Mouse (Mus musculus) MEL (cell line): ENCODE data around the gene Bdkrb2. TPM values are rescaled to one million over a fixed set of nuclear protein-coding genes. Genes with fewer than 3 reads are reported as not detected.

Experiments
- DNase-seq: peaks from one replicate; pipeline ENCODE4 v3.0.0; 2011; ENCODE audit warnings: low read depth, low spot score
- H3K27ac ChIP-seq: 2 replicates; pipeline ENCODE4 v1.5.1; 2012; ENCODE audit warnings: low read depth, mild to moderate bottlenecking, control low read depth, low read length, moderate library complexity; ENCODE audit not compliant: control insufficient read depth
- H3K27me3 ChIP-seq, 2 experiments: fragments of 150-350 bp in 1 of 2; sonication (generic) in 1 of 2; 2 replicates each; pipeline ENCODE4 v1.6.1; 2012; ENCODE audit warnings: low read length in 2 of 2, mild to moderate bottlenecking in 2 of 2, improper control_type of control experiment in 1 of 2, moderate library complexity in 1 of 2; ENCODE audit not compliant: insufficient read depth in 2 of 2, control insufficient read depth in 1 of 2
- H3K36me3 ChIP-seq, 2 experiments: 2 replicates each; pipeline ENCODE4 v1.6.1; 2012 to 2014; ENCODE audit warnings: low read length in 2 of 2, improper control_type of control experiment in 1 of 2, inconsistent platforms in 1 of 2, mild to moderate bottlenecking in 1 of 2; ENCODE audit not compliant: insufficient read depth in 2 of 2, control insufficient read depth in 1 of 2
- H3K4me1 ChIP-seq, 2 experiments: fragments of 150-350 bp in 1 of 2; sonication (generic) in 1 of 2; 2 replicates each; pipeline ENCODE4 v1.6.1; 2012; ENCODE audit warnings: low read length in 2 of 2, improper control_type of control experiment in 1 of 2, mild to moderate bottlenecking in 1 of 2; ENCODE audit not compliant: insufficient read depth in 2 of 2, control insufficient read depth in 1 of 2
- H3K4me3 ChIP-seq, 2 experiments: fragments of 150-350 bp in 1 of 2; sonication (generic) in 1 of 2; 2 replicates each; pipeline ENCODE4 v1.5.1; 2012; ENCODE audit warnings: low read depth in 2 of 2, low read length in 2 of 2, mild to moderate bottlenecking in 2 of 2, moderate library complexity in 2 of 2, control low read depth in 1 of 2, improper control_type of control experiment in 1 of 2; ENCODE audit not compliant: control insufficient read depth in 1 of 2, insufficient read depth in 1 of 2
- H3K79me2 ChIP-seq: 2 replicates; pipeline ENCODE4 v1.6.1; 2012; ENCODE audit warnings: mild to moderate bottlenecking, low read length, moderate library complexity; ENCODE audit not compliant: control insufficient read depth, poor library complexity, insufficient read depth
- H3K9ac ChIP-seq: 2 replicates; pipeline ENCODE4 v1.6.1; 2012; ENCODE audit warnings: low read depth, mild to moderate bottlenecking, control low read depth, low read length, moderate library complexity; ENCODE audit not compliant: control insufficient read depth, poor library complexity, severe bottlenecking
- H3K9me3 ChIP-seq: fragments of 150-350 bp; sonication (generic); replicated peaks from 2 replicates; pipeline ENCODE4 v1.6.1; 2012; ENCODE audit warnings: mild to moderate bottlenecking, low read length, improper control_type of control experiment, moderate library complexity; ENCODE audit not compliant: insufficient read depth
- BHLHE40 ChIP-seq: IDR thresholded peaks from 2 replicates; pipeline ENCODE4 v1.6.1; 2012; ENCODE audit warnings: low read depth, mild to moderate bottlenecking, inconsistent platforms, low read length, improper control_type of control experiment, borderline replicate concordance
- ETS1 ChIP-seq: IDR thresholded peaks from 2 replicates; pipeline ENCODE4 v1.6.1; 2012; ENCODE audit warnings: low read depth, mild to moderate bottlenecking, inconsistent platforms, low read length, improper control_type of control experiment, moderate library complexity
- GABPA ChIP-seq: IDR thresholded peaks from 2 replicates; pipeline ENCODE4 v1.6.1; 2012; ENCODE audit warnings: low read depth, mild to moderate bottlenecking, inconsistent platforms, low read length, improper control_type of control experiment, moderate library complexity
- HCFC1 ChIP-seq: IDR thresholded peaks from 2 replicates; pipeline ENCODE4 v1.6.1; 2012; ENCODE audit warnings: low read depth, mild to moderate bottlenecking, inconsistent platforms, low read length, improper control_type of control experiment, moderate library complexity
- KAT2A ChIP-seq: conservative IDR thresholded peaks from 2 replicates; pipeline ENCODE4 v1.6.1; 2012; ENCODE audit warnings: low read depth, low read length, improper control_type of control experiment, inconsistent platforms
- MAFK ChIP-seq: IDR thresholded peaks from 2 replicates; pipeline ENCODE4 v1.6.1; 2011; ENCODE audit warnings: low read depth, mild to moderate bottlenecking, low read length, improper control_type of control experiment, borderline replicate concordance
- MAX ChIP-seq: IDR thresholded peaks from 2 replicates; pipeline ENCODE4 v1.6.1; 2011; ENCODE audit warnings: low read length, improper control_type of control experiment
- MAZ ChIP-seq: IDR thresholded peaks from 2 replicates; pipeline ENCODE4 v1.6.1; 2012; ENCODE audit warnings: low read depth, mild to moderate bottlenecking, inconsistent platforms, low read length, improper control_type of control experiment
- MEF2A ChIP-seq: IDR thresholded peaks from 2 replicates; pipeline ENCODE4 v1.6.1; 2014; ENCODE audit warnings: low read depth, mild to moderate bottlenecking, inconsistent platforms, low read length, improper control_type of control experiment; ENCODE audit not compliant: poor library complexity, insufficient replicate concordance, severe bottlenecking; ENCODE audit errors: extremely low read depth
- MYB ChIP-seq: IDR thresholded peaks from 2 replicates; pipeline ENCODE4 v1.6.1; 2011; ENCODE audit warnings: mild to moderate bottlenecking, low read depth, low read length, improper control_type of control experiment
- NELFE ChIP-seq: IDR thresholded peaks from 2 replicates; pipeline ENCODE4 v1.6.1; 2011; ENCODE audit warnings: low read depth, low read length, improper control_type of control experiment
- NRF1 ChIP-seq: IDR thresholded peaks from 2 replicates; pipeline ENCODE4 v1.6.1; 2014; ENCODE audit warnings: low read depth, mild to moderate bottlenecking, inconsistent platforms, low read length, improper control_type of control experiment, moderate library complexity; ENCODE audit not compliant: poor library complexity, insufficient read depth, severe bottlenecking
- POLR2A ChIP-seq, 2 experiments: IDR thresholded peaks; 2 replicates each; pipeline ENCODE4 v1.6.1; 2011 to 2012; ENCODE audit warnings: low read length in 2 of 2, mild to moderate bottlenecking in 2 of 2, control low read depth in 1 of 2, improper control_type of control experiment in 1 of 2, low read depth in 1 of 2, moderate library complexity in 1 of 2; ENCODE audit not compliant: control insufficient read depth in 1 of 2, insufficient read depth in 1 of 2, poor library complexity in 1 of 2
- POLR2AphosphoS2 ChIP-seq: IDR thresholded peaks from 2 replicates; pipeline ENCODE4 v1.6.1; 2011; ENCODE audit warnings: low read length, improper control_type of control experiment
- RAD21 ChIP-seq: IDR thresholded peaks from 2 replicates; pipeline ENCODE4 v1.6.1; 2011; ENCODE audit warnings: mild to moderate bottlenecking, low read depth, low read length, improper control_type of control experiment
- SIN3A ChIP-seq: IDR thresholded peaks from 2 replicates; pipeline ENCODE4 v1.6.1; 2012; ENCODE audit warnings: low read length, improper control_type of control experiment, inconsistent platforms
- UBTF ChIP-seq: IDR thresholded peaks from 2 replicates; pipeline ENCODE4 v1.6.1; 2012; ENCODE audit warnings: low read depth, mild to moderate bottlenecking, inconsistent platforms, low read length, improper control_type of control experiment, moderate library complexity, borderline replicate concordance; ENCODE audit not compliant: insufficient read depth
- USF1 ChIP-seq: IDR thresholded peaks from 2 replicates; pipeline ENCODE4 v1.6.1; 2014; ENCODE audit warnings: low read depth, mild to moderate bottlenecking, inconsistent platforms, low read length, improper control_type of control experiment, moderate library complexity
- USF2 ChIP-seq, 2 experiments: IDR thresholded peaks; 2 replicates each; pipeline ENCODE4 v1.6.1; 2011 to 2012; ENCODE audit warnings: improper control_type of control experiment in 2 of 2, low read length in 2 of 2, borderline replicate concordance in 1 of 2, inconsistent platforms in 1 of 2, low read depth in 1 of 2, mild to moderate bottlenecking in 1 of 2; ENCODE audit not compliant: insufficient read depth in 1 of 2
- ZC3H11A ChIP-seq: IDR thresholded peaks from 2 replicates; pipeline ENCODE4 v1.6.1; 2012; ENCODE audit warnings: low read depth, mild to moderate bottlenecking, inconsistent platforms, low read length, improper control_type of control experiment
- ZKSCAN1 ChIP-seq: IDR thresholded peaks from 2 replicates; pipeline ENCODE4 v1.6.1; 2012; ENCODE audit warnings: low read depth, mild to moderate bottlenecking, inconsistent platforms, low read length, improper control_type of control experiment, moderate library complexity
- polyA plus RNA-seq, 2 experiments: library from polyadenylated mRNA; stranded (reverse) in 1 of 2; unstranded in 1 of 2; fragments of >175 nt in 1 of 2; fragments of >200 nt in 1 of 2; gene quantifications; 2 replicates each; pipeline versions ENCODE4 v1.2.1 to v1.2.4; 2012; ENCODE audit warnings: low replicate concordance in 2 of 2, low read depth in 1 of 2; ENCODE audit not compliant: insufficient read length in 2 of 2, insufficient read depth in 1 of 2, missing spikeins in 1 of 2
- total RNA-seq: library from RNA; depleted of rRNA; stranded (reverse); fragments of 300-350 nt; gene quantifications from 2 replicates; pipeline ENCODE4 v1.2.3, GENCODE M21; 2012

Bdkrb2 gene
- total and polyA plus RNA-seq, 3 experiments: not detected

- Histone ChIP-seq H3K27me3 (no peaks in the 10 kb centered on the region), H3K9ac (no peak overlapping the region), H3K36me3 (no peaks in the 10 kb centered on the region), H3K9me3 (no peaks in the 10 kb centered on the region), H3K79me2 (no peaks in the 10 kb centered on the region), H3K4me3 (no peak overlapping the region), H3K27ac (no peak overlapping the region), H3K4me1 (peaks cover 0 to 4% of the 10 kb centered on the region in 2 experiments; a peak in 1 of 4 replicates)
- TF ChIP-seq USF2 (IDR thresholded peaks at IDR 0.05; ENCODE audit: borderline replicate concordance in 1 of 2, insufficient read depth in 1 of 2, low read depth in 1 of 2, low read length in 2 of 2): no peak
- TF ChIP-seq ZKSCAN1: no peak
- TF ChIP-seq BHLHE40: no peak
- no peak for TF ChIP-seq ETS1
- TF ChIP-seq GABPA: no peak
- no peak for TF ChIP-seq SIN3A
- no peak for TF ChIP-seq KAT2A
- no peak for TF ChIP-seq POLR2AphosphoS2
- TF ChIP-seq USF1: no peak
- TF ChIP-seq NRF1: no peak
- TF ChIP-seq MYB: no peak
- no peak for TF ChIP-seq MEF2A
- TF ChIP-seq MAX: no peak
- no peak for TF ChIP-seq NELFE
- TF ChIP-seq ZC3H11A: no peak
- no peak for TF ChIP-seq UBTF
- TF ChIP-seq MAZ: no peak
- no peak for TF ChIP-seq MAFK
- no peak for DNase-seq
Measured at GRCm38 (mm10) chr12:105593471-105593870, 30.4 kb downstream of the Bdkrb2 start.

GRCm38 (mm10) chr12:105597135-105597534 is 34.1 kb downstream of the Bdkrb2 start:
- no peak for DNase-seq
- peaks cover 0 to 9% of the 10 kb centered on the region in 2 experiments; a peak in 2 of 4 replicates for H3K4me1 ChIP-seq
- no peak overlapping the region for H3K27ac ChIP-seq
- no peak overlapping the region for H3K9ac ChIP-seq
- TF ChIP-seq RAD21: no peak
- TF ChIP-seq POLR2A (IDR thresholded peaks at IDR 0.05; ENCODE audit: control insufficient read depth in 1 of 2, insufficient read depth in 1 of 2, low read depth in 1 of 2, low read length in 2 of 2, poor library complexity in 1 of 2): no peak
- no peak for TF ChIP-seq HCFC1
- no peaks in the 10 kb centered on the region for H3K27me3 ChIP-seq
- no peak overlapping the region for H3K4me3 ChIP-seq
- no peaks in the 10 kb centered on the region for H3K79me2 ChIP-seq
- no peaks in the 10 kb centered on the region; a peak in 1 of 4 replicates for H3K36me3 ChIP-seq
- no peaks in the 10 kb centered on the region for H3K9me3 ChIP-seq
